Mouse (Mus musculus) heart, embryonic 14.5 days (tissue): ENCODE measurements around the gene Rtl3. TPM values are rescaled to one million over a fixed set of nuclear protein-coding genes. Genes with fewer than 3 reads are reported as not detected.

Experiments
- ATAC-seq: fragments of 200-750 bp; cut with Nextera tagmentation; 2 replicates; pipeline ENCODE4 v1.8.0; 2017; ENCODE audit warnings: low read depth, moderate TSS enrichment; ENCODE audit not compliant: insufficient number of reproducible peaks, insufficient read depth, low FRiP score
- H3K27ac ChIP-seq, 2 experiments: fragments of 200-500 bp in 1 of 2; fragments of 300-500 bp in 1 of 2; sonication (generic) in 1 of 2; replicated peaks in 1 of 2; 2 replicates each; pipeline ENCODE4 v1.5.1; 2012 to 2014; ENCODE audit warnings: low read depth in 2 of 2, low read length in 2 of 2, control low read depth in 1 of 2, mild to moderate bottlenecking in 1 of 2, mixed read lengths in 1 of 2; ENCODE audit not compliant: control insufficient read depth in 1 of 2, insufficient read depth in 1 of 2
- H3K27me3 ChIP-seq: fragments of 300-500 bp; sonication (generic); 2 replicates; pipeline ENCODE4 v1.6.1; 2014; ENCODE audit warnings: mild to moderate bottlenecking, low read length, control low read depth; ENCODE audit not compliant: control insufficient read depth, insufficient read depth
- H3K36me3 ChIP-seq: fragments of 300-500 bp; sonication (generic); 2 replicates; pipeline ENCODE4 v1.6.1; 2014; ENCODE audit warnings: mild to moderate bottlenecking, control low read depth, low read length, mixed read lengths; ENCODE audit not compliant: control insufficient read depth, insufficient read depth
- H3K4me1 ChIP-seq, 2 experiments: fragments of 200-500 bp in 1 of 2; fragments of 300-500 bp in 1 of 2; sonication (generic) in 1 of 2; 2 replicates each; pipeline ENCODE4 v1.6.1; 2012 to 2014; ENCODE audit warnings: low read length in 2 of 2, control low read depth in 1 of 2, mixed read lengths in 1 of 2; ENCODE audit not compliant: control insufficient read depth in 2 of 2, insufficient read depth in 2 of 2
- H3K4me2 ChIP-seq: fragments of 300-500 bp; sonication (generic); 2 replicates; pipeline ENCODE4 v1.6.1; 2014; ENCODE audit warnings: mild to moderate bottlenecking, low read length
- H3K4me3 ChIP-seq, 2 experiments: fragments of 200-500 bp in 1 of 2; fragments of 300-500 bp in 1 of 2; sonication (generic) in 1 of 2; 2 replicates each; pipeline ENCODE4 v1.5.1; 2012 to 2014; ENCODE audit warnings: low read length in 2 of 2, mild to moderate bottlenecking in 2 of 2, control low read depth in 1 of 2, low read depth in 1 of 2, moderate library complexity in 1 of 2; ENCODE audit not compliant: control insufficient read depth in 1 of 2, insufficient read depth in 1 of 2
- H3K9ac ChIP-seq: fragments of 300-500 bp; sonication (generic); 2 replicates; pipeline ENCODE4 v1.6.1; 2014; ENCODE audit warnings: mild to moderate bottlenecking, low read length
- H3K9me3 ChIP-seq: fragments of 300-500 bp; sonication (generic); 2 replicates; pipeline ENCODE4 v1.6.1; 2016; ENCODE audit warnings: low read length, control low read depth; ENCODE audit not compliant: control insufficient read depth
- WGBS: fragments of 180-500 bp; shearing (Covaris S2); extraction: QIAGEN DNeasy Blood & Tissue Kit; methylation state at CpG from one replicate; pipeline ENCODE4 v1.1.7; 2014; 5-methylcytosine and 5-hydroxymethylcytosine counted together
- polyA plus RNA-seq: library from polyadenylated mRNA; unstranded; fragments of >200 nt; fragmentation: Nextera tagmentation; extraction: Ambion mirVana; gene quantifications from 2 replicates; pipeline ENCODE4 v1.2.1, GENCODE M21; 2014

Gene Rtl3
- polyA plus RNA-seq, 1 experiment from 2014 or later = 8.2 TPM

DNA sequence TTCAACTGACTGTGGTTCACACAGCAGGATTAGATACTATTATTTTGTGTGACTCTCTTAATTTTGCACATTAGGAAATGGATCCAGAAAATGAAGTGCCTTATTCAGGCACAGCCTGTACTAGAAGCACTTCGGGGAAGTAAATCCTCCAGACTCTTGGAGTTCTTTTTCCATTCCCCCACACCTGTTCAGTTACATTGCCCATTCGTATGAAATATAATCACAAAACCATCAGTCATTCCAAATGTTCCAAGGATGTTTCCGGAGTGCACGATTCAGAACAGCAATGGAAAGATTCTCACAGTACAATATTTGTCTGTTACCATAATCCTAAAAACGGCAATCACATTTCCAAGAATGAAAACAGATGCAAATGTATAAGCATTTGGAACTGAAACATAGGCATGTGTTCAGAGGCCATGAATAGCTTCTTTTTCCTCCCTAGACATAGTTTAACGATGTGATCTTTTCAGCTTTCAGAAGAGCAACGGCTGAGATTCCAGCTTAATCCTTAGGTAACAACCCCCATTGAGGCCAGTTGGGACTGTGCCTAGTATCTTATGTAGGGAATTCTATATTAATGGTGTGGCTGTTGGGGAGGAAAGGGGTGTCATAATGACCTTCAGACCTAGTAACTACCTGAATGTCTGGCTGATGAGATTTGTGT lies 30.8 kb downstream of the Rtl3 start:
- Histone ChIP-seq H3K27ac (no peak overlapping the region), H3K27me3 (no peaks in the 10 kb centered on the region), H3K9ac (no peak overlapping the region), H3K4me3 (no peak overlapping the region), H3K36me3 (no peaks in the 10 kb centered on the region), H3K4me1 (no peaks in the 10 kb centered on the region), H3K9me3 (no peaks in the 10 kb centered on the region), H3K4me2 (no peak overlapping the region)
- 75% methylated on average over 7 of the region's 7 CpGs for WGBS
- no peak for ATAC-seq

DNA sequence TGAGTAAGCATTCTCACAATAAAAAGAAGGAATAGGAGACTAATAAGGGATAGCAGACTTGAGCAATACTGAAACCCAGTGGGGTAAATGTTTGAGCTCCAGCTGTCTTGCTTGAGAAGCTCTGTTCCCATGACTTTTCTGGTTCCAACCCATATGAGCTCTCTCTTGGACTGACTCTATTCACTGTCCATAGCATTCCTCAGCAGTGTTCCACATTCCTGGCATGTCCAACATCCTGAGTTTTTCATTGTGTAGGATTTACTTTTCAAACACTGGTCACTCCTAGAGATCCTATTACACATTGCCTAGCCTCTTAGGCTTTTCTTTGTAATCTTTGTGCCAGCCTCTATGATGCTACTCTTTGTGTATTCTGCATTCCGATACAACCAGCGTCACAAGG lies 36.1 kb downstream of the Rtl3 start:
- Histone ChIP-seq H3K27ac (no peak overlapping the region), H3K9ac (no peak overlapping the region), H3K9me3 (no peaks in the 10 kb centered on the region), H3K27me3 (no peaks in the 10 kb centered on the region), H3K36me3 (no peaks in the 10 kb centered on the region), H3K4me2 (no peak overlapping the region), H3K4me3 (no peak overlapping the region), H3K4me1 (no peaks in the 10 kb centered on the region)
- 60% methylated on average over 2 of the region's 2 CpGs for WGBS
- ATAC-seq = no peak

DNA sequence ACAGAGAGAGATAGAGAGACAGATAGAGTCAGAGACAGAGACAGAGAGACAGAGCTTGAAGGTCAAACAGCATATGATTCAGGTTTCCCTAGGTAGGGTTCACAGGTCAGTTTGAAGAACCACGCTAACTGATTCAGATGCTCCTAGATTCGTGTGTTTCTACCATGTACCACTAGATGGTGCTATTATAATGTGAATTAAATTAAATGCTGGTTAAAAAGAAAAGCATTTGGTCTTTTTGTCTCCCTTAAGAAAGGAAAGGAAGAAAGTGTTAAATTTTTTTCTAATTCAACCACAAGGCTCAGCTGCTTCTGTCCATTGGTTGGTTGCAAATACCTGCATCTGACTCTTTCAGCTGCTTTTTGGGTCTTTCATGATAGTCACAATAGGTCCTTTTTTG lies 45.8 kb downstream of the Rtl3 start:
- WGBS = 4% methylated on average over 2 of the region's 2 CpGs
- Histone ChIP-seq H3K27ac (no peak overlapping the region), H3K4me1 (no peaks in the 10 kb centered on the region), H3K9me3 (no peaks in the 10 kb centered on the region), H3K9ac (no peak overlapping the region), H3K4me3 (no peak overlapping the region), H3K4me2 (no peak overlapping the region), H3K36me3 (no peaks in the 10 kb centered on the region), H3K27me3 (no peaks in the 10 kb centered on the region)
- ATAC-seq = no peak

Other genes with a start within 250 kb of the Rtl3 start
- gene Cysltr1, start 237.0 kb downstream of the Rtl3 start, polyA plus RNA-seq = 2.0 and 2.3 TPM in 2 replicates
- gene Lpar4, start 80.0 kb upstream of the Rtl3 start, polyA plus RNA-seq = 11.5 and 11.8 TPM in 2 replicates
- not detected in 2 replicates for gene P2ry10, start 247.8 kb upstream of the Rtl3 start, polyA plus RNA-seq